Mouse (Mus musculus) heart, postnatal 0 days (tissue): ENCODE measurements around the gene Gm13539. TPM values are rescaled to one million over a fixed set of nuclear protein-coding genes. Genes with fewer than 3 reads are reported as not detected.
A peak's percentile ranks its signal among the peaks of the same experiment; 100 is the strongest.

Experiments used
- ATAC-seq: fragments of 200-750 bp; cut with Nextera tagmentation; 2 replicates; pipeline ENCODE4 v1.8.0; 2017; ENCODE audit warnings: low read depth, moderate number of reproducible peaks, moderate library complexity; ENCODE audit not compliant: insufficient read depth
- DNase-seq: peaks from one replicate; pipeline ENCODE4 v3.0.0-alpha.2; 2016; ENCODE audit warnings: low spot score
- H3K27ac ChIP-seq: fragments of 300-500 bp; sonication (generic); 2 replicates; pipeline ENCODE4 v1.5.1; 2014; ENCODE audit warnings: low read depth, mild to moderate bottlenecking
- H3K27me3 ChIP-seq: fragments of 300-500 bp; sonication (generic); 2 replicates; pipeline ENCODE4 v1.6.1; 2014; ENCODE audit warnings: low read length, mixed read lengths; ENCODE audit not compliant: control insufficient read depth, insufficient read depth
- H3K36me3 ChIP-seq: fragments of 300-500 bp; sonication (generic); replicated peaks from 2 replicates; pipeline ENCODE4 v1.6.1; 2014; ENCODE audit warnings: low read length, mixed read lengths; ENCODE audit not compliant: control insufficient read depth, insufficient read depth
- H3K4me1 ChIP-seq: fragments of 300-500 bp; sonication (generic); 2 replicates; pipeline ENCODE4 v1.6.1; 2014; ENCODE audit warnings: antibody characterized with exemption; ENCODE audit not compliant: control insufficient read depth, insufficient read depth
- H3K4me2 ChIP-seq: fragments of 300-500 bp; sonication (generic); 2 replicates; pipeline ENCODE4 v1.6.1; 2014; ENCODE audit warnings: low read depth, mild to moderate bottlenecking, low read length, moderate library complexity
- H3K4me3 ChIP-seq: fragments of 300-500 bp; sonication (generic); 2 replicates; pipeline ENCODE4 v1.5.1; 2014; ENCODE audit warnings: low read depth, low read length
- H3K9ac ChIP-seq: fragments of 300-500 bp; sonication (generic); replicated peaks from 2 replicates; pipeline ENCODE4 v1.6.1; 2014; ENCODE audit warnings: low read depth, low read length, mixed read lengths
- H3K9me3 ChIP-seq: fragments of 300-500 bp; sonication (generic); replicated peaks from 2 replicates; pipeline ENCODE4 v1.6.1; 2016; ENCODE audit warnings: low read length; ENCODE audit not compliant: control insufficient read depth
- CTCF ChIP-seq: IDR thresholded peaks from 2 replicates; pipeline ENCODE4 v1.5.1; 2016; ENCODE audit warnings: antibody characterized with exemption, control low read depth, low read depth
- EP300 ChIP-seq: IDR thresholded peaks from 2 replicates; pipeline ENCODE4 v1.6.1; 2016; ENCODE audit warnings: antibody characterized with exemption, low read depth
- WGBS: fragments of 180-500 bp; shearing (Covaris S2); extraction: QIAGEN DNeasy Blood & Tissue Kit; methylation state at CpG from one replicate; pipeline ENCODE4 v1.1.7; 2014; 5-methylcytosine and 5-hydroxymethylcytosine counted together
- polyA plus RNA-seq: library from polyadenylated mRNA; unstranded; fragments of >200 nt; fragmentation: Nextera tagmentation; extraction: Ambion mirVana; gene quantifications from 2 replicates; pipeline ENCODE4 v1.2.1, GENCODE M21; 2015
- total RNA-seq: library from RNA; depleted of rRNA; stranded (reverse); fragments of >200 nt; gene quantifications from 2 replicates; pipeline ENCODE4 v1.2.3, GENCODE M21; 2014; ENCODE audit warnings: low replicate concordance

The Gm13539 gene
- total and polyA plus RNA-seq, 2 experiments from 2014 or later, result not detected

- Histone ChIP-seq H3K9me3 (no peaks in the 10 kb centered on the region), H3K4me2 (no peak within 1 kb of the TSS), H3K4me3 (no peak within 1 kb of the TSS), H3K4me1 (no peaks in the 10 kb centered on the region), H3K9ac (no peak within 1 kb of the TSS), H3K27me3 (no peaks in the 10 kb centered on the region), H3K27ac (no peak within 1 kb of the TSS), H3K36me3 (no peaks in the 10 kb centered on the region)
- 88% methylated on average over 1 of the region's 1 CpGs for WGBS
- DNase-seq, result no peak
- TF ChIP-seq CTCF (no peak), EP300 (no peak)
- no peak for ATAC-seq
Observed at GRCm38 (mm10) chr2:25776717-25777116, 5.3 kb upstream of the Gm13539 start, which contains the start of gene Lcn11. Gene Lcn11, plus strand, starts transcription at chr2:25777017.

- no peak overlapping the region for H3K4me3 ChIP-seq
- no peaks in the 10 kb centered on the region for H3K27me3 ChIP-seq
- DNase-seq (no peak), ATAC-seq (no peak)
- no peaks in the 10 kb centered on the region for H3K9me3 ChIP-seq
- 65% methylated on average over 9 of the region's 9 CpGs for WGBS
- H3K36me3 ChIP-seq, result no peaks in the 10 kb centered on the region
- H3K4me1 ChIP-seq, result no peaks in the 10 kb centered on the region
- no peak overlapping the region for H3K4me2 ChIP-seq
- TF ChIP-seq EP300 (no peak), CTCF (no peak)
- H3K27ac ChIP-seq, result no peak overlapping the region
- H3K9ac ChIP-seq, result no peak overlapping the region
Observed at GRCm38 (mm10) chr2:25779076-25779475, 3.0 kb upstream of the Gm13539 start.

- no peak for ATAC-seq
- DNase-seq, result no peak
- no peak for TF ChIP-seq CTCF
- TF ChIP-seq EP300, result no peak
- no peak overlapping the region for H3K9ac ChIP-seq
- H3K36me3 ChIP-seq, result no peaks in the 10 kb centered on the region
- H3K4me3 ChIP-seq, result no peak overlapping the region
- no peaks in the 10 kb centered on the region for H3K9me3 ChIP-seq
- WGBS, result 49% methylated on average over 4 of the region's 4 CpGs
- no peaks in the 10 kb centered on the region for H3K4me1 ChIP-seq
- no peaks in the 10 kb centered on the region for H3K27me3 ChIP-seq
- no peak overlapping the region for H3K4me2 ChIP-seq
- H3K27ac ChIP-seq, result no peak overlapping the region
Observed at GRCm38 (mm10) chr2:25780921-25781320, 1.1 kb upstream of the Gm13539 start.

- TF ChIP-seq EP300 (no peak), CTCF (no peak)
- no peaks in the 10 kb centered on the region for H3K27me3 ChIP-seq
- DNase-seq (no peak), ATAC-seq (no peak)
- no peaks in the 10 kb centered on the region for H3K36me3 ChIP-seq
- H3K27ac ChIP-seq, result no peak overlapping the region
- H3K4me3 ChIP-seq, result no peak overlapping the region
- H3K9me3 ChIP-seq, result no peaks in the 10 kb centered on the region
- H3K4me2 ChIP-seq, result no peak overlapping the region
- H3K4me1 ChIP-seq, result no peaks in the 10 kb centered on the region
- no peak overlapping the region for H3K9ac ChIP-seq
- 52% methylated on average over 5 of the region's 5 CpGs for WGBS
Observed at GRCm38 (mm10) chr2:25785573-25786322, 3.7 kb downstream of the Gm13539 start.

- no peaks in the 10 kb centered on the region for H3K9me3 ChIP-seq
- H3K4me3 ChIP-seq, result no peak overlapping the region
- no peak for ATAC-seq
- no peak for DNase-seq
- no peak overlapping the region for H3K4me2 ChIP-seq
- H3K4me1 ChIP-seq, result no peaks in the 10 kb centered on the region
- H3K27me3 ChIP-seq, result no peaks in the 10 kb centered on the region
- WGBS, result 70% methylated on average over 3 of the region's 3 CpGs
- TF ChIP-seq CTCF, result no peak
- TF ChIP-seq EP300, result no peak
- H3K9ac ChIP-seq, result no peak overlapping the region
- no peaks in the 10 kb centered on the region for H3K36me3 ChIP-seq
- no peak overlapping the region for H3K27ac ChIP-seq
Observed at GRCm38 (mm10) chr2:25789092-25789491, 7.0 kb downstream of the Gm13539 start.

GRCm38 (mm10) chr2:25797635-25798034 lies 15.6 kb downstream of the Gm13539 start:
- H3K4me1 ChIP-seq, result no peaks in the 10 kb centered on the region
- no peak overlapping the region for H3K4me3 ChIP-seq
- no peaks in the 10 kb centered on the region for H3K27me3 ChIP-seq
- no peak overlapping the region for H3K4me2 ChIP-seq
- no peak for TF ChIP-seq EP300
- no peak for TF ChIP-seq CTCF
- DNase-seq (no peak), ATAC-seq (no peak)
- WGBS, result 18% methylated on average over 2 of the region's 2 CpGs
- H3K36me3 ChIP-seq, result no peaks in the 10 kb centered on the region
- 0 out of 2 replicates have a peak overlapping the region, but pooled peaks have one; percentile 30 for H3K27ac ChIP-seq
- no peak overlapping the region for H3K9ac ChIP-seq
- no peaks in the 10 kb centered on the region for H3K9me3 ChIP-seq
